Mouse (Mus musculus) kidney, postnatal 0 days (tissue): ENCODE measurements around the gene Cldn19. TPM values are rescaled to one million over a fixed set of nuclear protein-coding genes. Genes with fewer than 3 reads are reported as not detected.
"Not testable (repeated sequence)": the region's sequence is repeated elsewhere in the genome, so short reads cannot be mapped to it uniquely, and the experiment has no call there.

ENCODE experiments used
- ATAC-seq: fragments of 200-750 bp; cut with Nextera tagmentation; replicated peaks from 2 replicates; pipeline ENCODE4 v1.8.0; 2017; ENCODE audit warnings: low read depth, moderate number of reproducible peaks, moderate TSS enrichment, moderate library complexity; ENCODE audit not compliant: low FRiP score
- DNase-seq: peaks from one replicate; pipeline ENCODE4 v3.0.0-alpha.2; 2016; ENCODE audit warnings: low spot score
- H3K27ac ChIP-seq: fragments of 300-500 bp; sonication (generic); 2 replicates; pipeline ENCODE4 v1.5.1; 2014; ENCODE audit warnings: mild to moderate bottlenecking
- H3K27me3 ChIP-seq: fragments of 300-500 bp; sonication (generic); 2 replicates; pipeline ENCODE4 v1.6.1; 2014; ENCODE audit warnings: low read length, mixed read lengths; ENCODE audit not compliant: insufficient read depth
- H3K36me3 ChIP-seq: fragments of 300-500 bp; sonication (generic); 2 replicates; pipeline ENCODE4 v1.6.1; 2014; ENCODE audit warnings: low read length, mixed read lengths; ENCODE audit not compliant: insufficient read depth
- H3K4me1 ChIP-seq: fragments of 300-500 bp; sonication (generic); replicated peaks from 2 replicates; pipeline ENCODE4 v1.6.1; 2014; ENCODE audit warnings: antibody characterized with exemption, low read length, mixed read lengths; ENCODE audit not compliant: insufficient read depth
- H3K4me2 ChIP-seq: fragments of 300-500 bp; sonication (generic); 2 replicates; pipeline ENCODE4 v1.6.1; 2014; ENCODE audit warnings: mild to moderate bottlenecking, low read length, moderate library complexity, mixed read lengths
- H3K4me3 ChIP-seq: fragments of 300-500 bp; sonication (generic); replicated peaks from 2 replicates; pipeline ENCODE4 v1.5.1; 2014; ENCODE audit warnings: low read depth, low read length
- H3K9ac ChIP-seq: fragments of 300-500 bp; sonication (generic); 2 replicates; pipeline ENCODE4 v1.6.1; 2014; ENCODE audit warnings: low read depth, low read length
- H3K9me3 ChIP-seq: fragments of 300-500 bp; sonication (generic); replicated peaks from 2 replicates; pipeline ENCODE4 v1.6.1; 2016; ENCODE audit warnings: low read length, inconsistent platforms, mixed read lengths
- CTCF ChIP-seq: IDR thresholded peaks from 2 replicates; pipeline ENCODE4 v1.5.1; 2016; ENCODE audit warnings: antibody characterized with exemption, low read depth, mild to moderate bottlenecking, moderate library complexity
- WGBS: fragments of 180-500 bp; shearing (Covaris S2); extraction: QIAGEN DNeasy Blood & Tissue Kit; methylation state at CpG from one replicate; pipeline ENCODE4 v1.1.7; 2014; 5-methylcytosine and 5-hydroxymethylcytosine counted together
- polyA plus RNA-seq: library from polyadenylated mRNA; unstranded; fragments of >200 nt; fragmentation: Nextera tagmentation; extraction: Ambion mirVana; gene quantifications from 2 replicates; pipeline ENCODE4 v1.2.1, GENCODE M21; 2015

Gene Cldn19
- polyA plus RNA-seq, 1 experiment from 2014 or later: 72.5 TPM

DNA sequence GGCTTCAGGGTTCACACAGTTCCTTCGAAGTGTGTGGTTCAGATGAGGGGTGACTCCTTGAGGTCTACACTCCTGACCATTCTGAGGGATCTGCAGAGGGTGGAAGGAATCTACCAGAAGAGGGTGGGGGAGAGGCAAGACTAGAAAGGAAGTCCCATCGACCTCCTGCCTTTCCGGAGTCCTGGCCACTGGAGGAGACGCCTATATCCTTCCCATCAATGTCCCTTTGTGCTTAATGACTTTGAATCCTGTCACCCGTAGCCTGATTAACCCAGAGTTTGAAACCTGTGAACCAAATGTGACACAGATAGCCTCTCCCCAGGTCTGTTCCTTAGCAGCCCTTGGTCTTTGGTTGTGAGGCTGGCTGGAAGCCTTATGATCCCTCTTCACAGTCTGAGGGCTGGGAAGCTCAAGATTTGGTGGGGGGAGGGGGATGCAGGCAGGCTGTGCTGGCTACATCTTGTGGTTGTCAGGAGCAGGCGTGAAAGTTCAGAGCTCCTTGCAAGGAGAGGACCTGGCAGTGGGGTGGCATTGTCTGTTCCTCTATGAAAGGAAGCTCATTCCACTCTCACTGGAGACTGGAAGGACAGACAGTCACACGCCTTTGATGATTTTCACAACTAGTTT lies 6.0 kb downstream of the Cldn19 start:
- Histone ChIP-seq H3K4me3 (no peak overlapping the region), H3K27me3 (no peaks in the 10 kb centered on the region), H3K9me3 (no peaks in the 10 kb centered on the region), H3K4me1 (0 out of 2 replicates have a peak, but pooled peaks cover 5% of the 10 kb centered on the region), H3K27ac (no peak overlapping the region), H3K4me2 (no peak overlapping the region), H3K36me3 (no peaks in the 10 kb centered on the region), H3K9ac (no peak overlapping the region)
- no peak for TF ChIP-seq CTCF
- 39% methylated on average over 7 of the region's 7 CpGs for WGBS
- ATAC-seq (no peak), DNase-seq (peak; percentile 28)

DNA sequence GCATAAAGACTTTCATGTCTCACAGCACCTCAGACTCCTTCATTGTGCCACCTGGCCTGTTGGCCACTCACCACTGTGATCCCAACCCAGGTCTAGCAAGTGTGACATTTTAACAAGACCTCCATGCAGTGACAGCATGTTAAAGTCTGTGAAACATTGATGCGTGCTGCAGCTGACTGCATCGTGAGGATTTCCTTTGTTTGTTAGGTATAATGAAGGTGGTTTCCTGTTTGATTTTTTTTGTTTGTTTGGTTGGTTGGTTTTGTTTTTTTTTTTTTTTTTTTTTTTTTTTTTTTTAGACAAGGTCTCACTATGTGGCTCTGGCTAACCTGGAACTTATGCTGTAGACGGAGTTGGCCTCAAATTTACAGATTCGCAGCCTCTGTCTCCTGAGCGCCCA lies 7.3 kb downstream of the Cldn19 start:
- H3K4me1 ChIP-seq: 0 out of 2 replicates have a peak, but pooled peaks cover 1% of the 10 kb centered on the region
- H3K9me3 ChIP-seq: no peaks in the 10 kb centered on the region
- no peak overlapping the region for H3K4me2 ChIP-seq
- 87% methylated on average over 5 of the region's 5 CpGs for WGBS
- H3K27me3 ChIP-seq: no peaks in the 10 kb centered on the region
- no peak for DNase-seq
- H3K4me3 ChIP-seq: no peak overlapping the region
- H3K36me3 ChIP-seq: no peaks in the 10 kb centered on the region
- H3K9ac ChIP-seq: no peak overlapping the region
- no peak for ATAC-seq
- H3K27ac ChIP-seq: no peak overlapping the region
- no peak for TF ChIP-seq CTCF

DNA sequence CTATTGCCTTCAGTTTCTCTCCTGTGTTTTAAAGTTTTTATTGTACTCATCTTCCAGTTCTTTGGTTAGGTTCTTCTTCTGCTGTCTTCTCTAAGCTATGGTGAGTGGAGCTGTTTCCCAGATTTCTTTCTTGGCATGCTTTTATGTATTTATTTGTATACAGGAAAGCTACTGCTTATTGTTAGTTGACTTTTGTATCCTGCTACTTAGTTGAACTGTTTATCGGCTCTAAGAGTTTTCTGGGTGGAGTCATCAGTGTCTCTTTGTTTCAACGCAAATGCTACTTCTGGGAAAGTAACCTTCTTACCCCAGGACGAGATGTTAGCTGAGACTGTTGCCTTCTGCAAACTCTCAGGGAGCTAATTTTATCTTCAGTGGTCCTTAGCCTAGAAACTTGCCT lies 8.2 kb downstream of the Cldn19 start:
- Histone ChIP-seq H3K4me3 (no peak overlapping the region), H3K27ac (no peak overlapping the region; the same call in 1 of the 2 replicates), H3K4me1 (no peaks in the 10 kb centered on the region), H3K36me3 (no peaks in the 10 kb centered on the region), H3K27me3 (no peaks in the 10 kb centered on the region), H3K9me3 (no peaks in the 10 kb centered on the region), H3K9ac (no peak overlapping the region), H3K4me2 (no peak overlapping the region)
- no peak for TF ChIP-seq CTCF
- 71% methylated on average over 3 of the region's 3 CpGs for WGBS
- ATAC-seq: no peak
- no peak for DNase-seq

DNA sequence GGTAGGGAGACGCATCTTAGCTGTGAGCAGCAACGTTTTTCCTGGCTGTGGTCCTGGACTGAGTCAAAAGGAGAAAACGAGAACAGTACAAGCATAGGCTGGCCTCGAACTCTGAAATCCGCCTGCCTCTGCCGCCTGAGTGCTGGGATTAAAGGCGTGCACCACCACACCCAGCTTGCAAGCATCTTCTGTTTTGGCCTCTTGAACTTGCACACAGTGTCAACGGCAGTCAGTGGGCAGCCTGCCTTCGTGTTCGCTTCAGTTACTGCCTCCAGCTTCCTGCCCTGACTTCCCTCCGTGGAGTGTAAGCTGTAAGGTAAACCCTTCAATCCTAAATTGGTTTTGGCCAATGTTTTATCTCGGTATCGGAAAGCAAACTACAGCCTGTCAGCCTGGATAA lies 11.4 kb downstream of the Cldn19 start:
- Histone ChIP-seq H3K36me3 (peaks cover 12% of the 10 kb centered on the region), H3K4me2 (no peak overlapping the region), H3K27me3 (no peaks in the 10 kb centered on the region), H3K4me1 (no peaks in the 10 kb centered on the region), H3K4me3 (no peak overlapping the region), H3K9me3 (no peaks in the 10 kb centered on the region), H3K27ac (no peak overlapping the region), H3K9ac (no peak overlapping the region)
- TF ChIP-seq CTCF: no peak
- DNase-seq: no peak
- ATAC-seq: no peak
- WGBS: 61% methylated on average over 13 of the region's 13 CpGs

DNA sequence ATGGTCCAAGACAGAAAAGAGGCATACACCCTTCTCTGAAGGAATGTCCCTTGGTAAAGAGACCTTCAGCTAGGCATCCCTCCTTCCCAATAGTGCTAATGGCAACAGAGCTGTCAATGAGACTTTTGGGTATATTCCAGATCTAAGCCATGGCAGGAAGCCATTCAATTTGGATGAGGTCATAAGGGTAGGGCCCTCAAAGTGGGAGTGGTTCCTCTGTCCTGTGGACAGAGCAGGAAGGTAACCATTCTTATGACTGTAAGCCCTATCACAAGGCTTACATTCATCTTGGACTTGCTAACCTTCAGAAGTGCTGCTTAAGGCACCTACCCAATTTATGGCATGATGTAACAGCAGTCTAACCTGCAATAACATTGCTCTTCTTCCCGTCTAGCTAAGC lies 19.4 kb downstream of the Cldn19 start:
- Histone ChIP-seq H3K9me3 (no peaks in the 10 kb centered on the region), H3K4me2 (no peak overlapping the region), H3K4me1 (no peaks in the 10 kb centered on the region), H3K36me3 (peaks cover 60% of the 10 kb centered on the region), H3K9ac (no peak overlapping the region), H3K27ac (peak overlapping the region; percentile 36; the same call in 1 of the 2 replicates), H3K4me3 (no peak overlapping the region), H3K27me3 (no peaks in the 10 kb centered on the region)
- no peak for TF ChIP-seq CTCF
- ATAC-seq: no peak
- 74% methylated on average over 1 of the region's 1 CpGs for WGBS
- DNase-seq: no peak

DNA sequence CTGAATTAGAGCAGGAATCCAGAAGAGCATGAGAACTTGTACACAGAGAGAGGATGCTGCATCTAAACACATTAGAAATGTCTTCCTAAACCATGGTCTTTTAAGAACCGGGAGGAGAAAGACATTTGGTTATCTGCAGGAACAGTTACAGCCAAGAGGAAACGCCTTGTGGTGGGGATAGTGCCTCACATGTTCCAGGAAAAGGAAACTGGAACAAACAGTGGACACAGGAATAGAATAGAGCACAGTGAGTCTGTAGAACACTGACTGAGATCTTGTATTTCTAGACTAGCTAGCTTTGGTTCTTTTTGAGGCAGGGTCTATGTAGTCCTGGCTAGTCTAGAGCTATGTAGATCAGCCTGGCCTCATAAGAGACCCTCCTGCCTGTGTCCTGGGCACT lies 20.0 kb downstream of the Cldn19 start:
- WGBS: 78% methylated on average over 2 of the region's 2 CpGs
- Histone ChIP-seq H3K4me2 (no peak overlapping the region), H3K9ac (no peak overlapping the region), H3K27ac (peak overlapping the region; percentile 62), H3K9me3 (no peaks in the 10 kb centered on the region), H3K4me1 (no peaks in the 10 kb centered on the region), H3K36me3 (peaks cover 66% of the 10 kb centered on the region), H3K4me3 (no peak overlapping the region), H3K27me3 (no peaks in the 10 kb centered on the region)
- no peak for TF ChIP-seq CTCF
- ATAC-seq (no peak), DNase-seq (peak; percentile 12)

DNA sequence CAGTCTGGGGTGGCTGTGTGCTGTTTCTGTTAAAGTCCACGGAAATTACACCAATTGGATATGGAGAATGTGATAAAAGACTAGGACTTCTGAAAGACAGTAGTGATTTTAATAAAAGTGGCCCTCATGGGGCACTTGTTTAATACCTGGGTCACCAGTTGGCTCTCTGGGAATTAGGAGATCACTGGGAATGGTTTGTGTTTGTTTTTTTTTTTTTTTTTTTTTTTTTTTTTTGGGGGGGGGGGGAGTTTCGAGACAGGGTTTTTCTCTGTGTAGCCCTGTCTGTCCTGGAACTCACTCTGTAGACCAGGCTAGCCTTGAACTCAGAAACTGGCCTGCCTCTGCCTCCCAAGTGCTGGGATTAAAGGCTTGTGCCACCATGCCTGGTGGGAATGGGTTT lies 20.5 kb downstream of the Cldn19 start:
- WGBS: 72% methylated on average over 2 of the region's 2 CpGs
- Histone ChIP-seq H3K36me3 (peaks cover 65% of the 10 kb centered on the region), H3K9ac (no peak overlapping the region), H3K4me2 (no peak overlapping the region), H3K9me3 (no peaks in the 10 kb centered on the region), H3K27me3 (no peaks in the 10 kb centered on the region), H3K4me1 (no peaks in the 10 kb centered on the region), H3K4me3 (no peak overlapping the region), H3K27ac (peak overlapping the region; percentile 62)
- DNase-seq (no peak), ATAC-seq (no peak)
- TF ChIP-seq CTCF: no peak

DNA sequence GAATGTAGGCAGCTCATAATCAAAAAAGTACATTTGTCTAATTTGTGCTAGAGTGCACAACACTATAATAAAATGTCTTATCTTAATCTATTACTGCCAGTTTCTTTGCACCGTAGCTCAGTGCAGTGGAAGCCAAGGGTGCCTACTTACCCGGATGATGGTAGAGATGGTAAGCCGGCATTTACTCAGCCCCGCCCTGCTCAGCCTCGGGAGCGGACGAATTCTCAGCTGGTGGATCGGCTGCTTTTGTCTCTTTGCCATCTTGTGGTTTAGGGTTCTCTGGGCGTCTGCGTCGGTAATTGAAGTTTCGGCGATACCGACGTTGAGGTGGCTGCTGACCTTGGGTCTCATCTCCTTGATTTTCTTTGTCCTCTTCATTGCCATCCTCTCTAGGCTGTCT lies 23.6 kb downstream of the Cldn19 start:
- WGBS: 91% methylated on average over 15 of the region's 15 CpGs
- not testable (repeated sequence) for H3K27ac ChIP-seq, H3K4me2 ChIP-seq, H3K9me3 ChIP-seq, H3K4me1 ChIP-seq, ATAC-seq, H3K9ac ChIP-seq, DNase-seq, H3K27me3 ChIP-seq, H3K4me3 ChIP-seq
- H3K36me3 ChIP-seq: peaks cover 74% of the 10 kb centered on the region
